Mouse (Mus musculus): ENCODE results near the gene Arsa.

DNA sequence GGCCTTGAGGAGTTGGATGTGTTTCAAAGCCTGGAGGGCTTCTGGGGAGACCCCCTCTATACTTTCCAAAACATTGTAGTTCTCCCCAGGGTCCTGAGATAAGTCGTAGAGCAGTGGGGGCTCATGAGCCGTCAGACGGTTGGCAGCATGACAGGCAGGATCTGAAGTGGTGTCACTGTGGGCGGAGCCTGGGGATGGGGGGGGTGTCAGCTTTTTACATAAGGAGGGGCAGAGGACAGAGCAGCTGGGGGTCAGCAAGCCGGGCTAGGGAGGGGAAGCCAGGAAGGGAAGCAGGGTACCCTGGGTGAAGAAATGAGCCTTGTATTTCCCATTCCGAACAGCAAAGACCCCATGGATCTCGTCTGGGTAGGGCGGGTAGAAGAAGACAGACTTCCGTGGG, 3.9 kb downstream of the Arsa start:
- TF ChIP-seq CTCF (IDR thresholded peaks at IDR 0.05; ENCODE audit: insufficient read depth, low read depth, low read length) (no peak), POLR2A (IDR thresholded peaks at IDR 0.05; ENCODE audit: insufficient read depth, low read depth, low read length) (no peak)

All from olfactory bulb, adult 2 months (tissue).